Mouse (Mus musculus) urinary bladder, postnatal 36 days (tissue): Measurements from ENCODE around the gene Il17re.

Experiments
- DNase-seq, 2 experiments: peaks; one replicate each; pipeline ENCODE4 v3.0.0; 2022; ENCODE audit warnings: low spot score in 2 of 2, mixed read lengths in 1 of 2

Gene Il17re

DNA sequence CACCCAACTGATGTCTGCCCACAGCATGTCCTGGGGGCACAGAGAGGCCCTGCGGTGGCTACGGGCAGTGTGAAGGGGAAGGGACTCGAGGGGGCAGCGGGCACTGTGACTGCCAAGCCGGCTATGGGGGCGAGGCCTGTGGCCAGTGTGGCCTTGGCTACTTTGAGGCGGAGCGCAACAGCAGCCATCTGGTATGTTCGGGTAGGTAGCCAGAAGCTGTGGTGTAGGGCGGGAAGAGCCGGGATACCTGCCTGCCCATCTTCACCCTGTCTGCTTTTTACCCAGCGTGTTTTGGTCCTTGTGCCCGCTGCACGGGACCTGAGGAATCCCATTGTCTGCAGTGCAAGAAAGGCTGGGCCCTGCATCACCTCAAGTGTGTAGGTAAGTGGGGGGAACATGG lies 31.1 kb downstream of the Il17re start:
- no peak for DNase-seq

DNA sequence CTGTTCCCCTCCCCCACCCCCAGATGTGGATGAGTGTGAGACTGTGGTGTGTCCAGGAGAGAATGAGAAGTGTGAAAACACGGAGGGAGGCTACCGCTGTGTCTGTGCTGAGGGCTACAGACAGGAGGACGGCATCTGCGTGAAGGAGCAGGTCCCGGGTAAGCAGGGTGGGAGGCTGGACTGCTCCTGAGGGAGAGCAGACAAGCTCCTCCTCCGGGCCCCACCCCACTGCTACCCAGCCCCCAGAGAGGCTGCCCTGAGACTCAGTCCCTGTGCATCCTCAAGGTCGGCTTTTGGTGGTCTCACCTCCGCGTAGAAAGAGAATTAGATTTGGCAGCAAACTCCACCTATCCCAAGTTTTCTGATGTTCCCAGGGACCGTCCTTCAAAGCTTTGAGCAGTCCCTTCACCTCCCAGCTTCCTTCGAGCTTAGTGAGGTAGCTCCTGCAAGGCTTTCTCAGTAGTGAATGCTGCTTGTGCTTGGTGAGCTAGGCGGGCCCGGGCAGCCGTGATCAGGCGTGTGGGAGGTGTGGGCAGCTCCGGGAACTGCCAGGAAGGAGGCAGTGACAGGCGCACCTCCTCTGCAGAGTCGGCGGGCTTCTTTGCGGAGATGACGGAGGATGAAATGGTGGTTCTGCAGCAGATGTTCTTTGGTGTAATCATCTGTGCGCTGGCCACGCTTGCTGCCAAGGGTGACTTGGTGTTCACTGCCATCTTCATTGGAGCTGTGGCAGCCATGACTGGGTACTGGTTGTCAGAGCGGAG lies 34.0 kb downstream of the Il17re start:
- no peak for DNase-seq

DNA sequence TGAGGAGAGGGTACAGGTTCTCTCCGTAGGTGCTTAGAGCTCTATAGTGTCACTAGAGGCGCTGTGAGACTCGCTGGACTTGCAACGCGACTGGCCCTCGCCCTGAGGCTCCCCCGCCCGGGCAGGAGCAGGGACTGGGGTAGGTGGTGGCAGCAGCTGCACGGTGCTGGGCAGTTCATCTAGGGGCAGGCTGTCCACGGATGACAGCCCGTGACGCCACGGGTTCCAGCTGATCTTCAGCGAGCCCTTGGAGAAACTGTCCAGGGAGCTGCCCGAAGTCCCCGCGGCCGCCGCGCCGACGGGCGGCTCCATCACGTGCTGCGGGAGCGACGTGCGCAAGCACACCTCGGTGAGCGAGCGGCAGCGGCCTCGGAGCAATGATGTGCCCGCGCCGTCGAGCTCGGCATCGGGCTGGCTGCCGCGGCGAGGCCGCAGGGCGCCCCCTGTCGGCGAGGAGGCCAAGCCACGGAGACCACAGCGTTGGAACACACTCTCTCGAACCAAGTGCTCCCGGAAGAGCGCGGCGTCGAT lies 36.0 kb downstream of the Il17re start:
- peak; percentile 82 to 84 for DNase-seq

DNA sequence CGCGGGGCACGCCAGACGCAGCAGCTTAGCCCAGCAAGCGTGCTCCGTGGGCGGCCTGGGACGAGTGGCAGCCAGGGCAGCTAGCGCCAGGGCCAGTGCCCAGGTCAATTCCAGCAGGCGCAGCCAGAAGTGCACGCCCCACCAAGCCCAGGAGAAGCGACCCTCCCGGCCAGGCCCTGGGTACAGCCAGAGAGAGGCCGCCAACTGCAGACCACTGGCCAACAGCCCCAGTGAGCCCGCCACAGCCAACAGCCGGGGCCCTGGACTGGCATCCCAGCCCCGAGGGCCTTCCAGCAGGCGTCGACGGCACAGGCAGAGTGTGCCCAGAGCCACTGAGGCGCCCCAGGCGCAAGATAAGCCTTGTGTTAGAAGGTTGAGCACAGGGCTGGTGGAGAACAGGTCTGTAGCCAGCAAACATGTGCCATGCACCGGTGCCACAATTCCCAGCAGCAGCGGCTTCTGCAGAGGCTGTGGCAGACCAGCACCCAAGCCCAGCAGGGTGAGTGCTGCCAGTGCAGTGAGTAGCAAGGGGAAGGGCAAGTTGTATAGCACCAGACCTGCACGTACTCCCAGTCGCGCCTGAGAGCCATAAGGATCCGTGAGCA lies 36.9 kb downstream of the Il17re start:
- DNase-seq: no peak

DNA sequence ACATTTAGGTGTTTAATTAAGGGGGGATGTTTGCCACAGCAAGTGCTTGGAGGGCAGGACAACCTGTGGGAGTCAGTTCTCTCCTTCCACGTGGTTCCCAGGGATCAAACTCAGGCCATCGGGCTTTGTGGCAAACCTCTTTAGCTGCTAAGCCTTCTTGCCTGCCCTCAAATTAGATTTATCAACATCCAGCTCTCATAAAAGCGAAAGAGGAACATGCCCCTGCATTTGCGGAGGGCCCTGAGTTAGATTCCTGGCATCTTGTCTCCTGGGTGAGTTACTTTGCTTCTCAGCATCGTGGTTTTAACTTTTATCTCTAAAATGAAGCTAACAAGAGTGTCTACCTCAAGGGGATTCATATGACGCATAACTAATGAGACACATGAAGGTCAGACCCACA lies 41.1 kb downstream of the Il17re start:
- DNase-seq: no peak

DNA sequence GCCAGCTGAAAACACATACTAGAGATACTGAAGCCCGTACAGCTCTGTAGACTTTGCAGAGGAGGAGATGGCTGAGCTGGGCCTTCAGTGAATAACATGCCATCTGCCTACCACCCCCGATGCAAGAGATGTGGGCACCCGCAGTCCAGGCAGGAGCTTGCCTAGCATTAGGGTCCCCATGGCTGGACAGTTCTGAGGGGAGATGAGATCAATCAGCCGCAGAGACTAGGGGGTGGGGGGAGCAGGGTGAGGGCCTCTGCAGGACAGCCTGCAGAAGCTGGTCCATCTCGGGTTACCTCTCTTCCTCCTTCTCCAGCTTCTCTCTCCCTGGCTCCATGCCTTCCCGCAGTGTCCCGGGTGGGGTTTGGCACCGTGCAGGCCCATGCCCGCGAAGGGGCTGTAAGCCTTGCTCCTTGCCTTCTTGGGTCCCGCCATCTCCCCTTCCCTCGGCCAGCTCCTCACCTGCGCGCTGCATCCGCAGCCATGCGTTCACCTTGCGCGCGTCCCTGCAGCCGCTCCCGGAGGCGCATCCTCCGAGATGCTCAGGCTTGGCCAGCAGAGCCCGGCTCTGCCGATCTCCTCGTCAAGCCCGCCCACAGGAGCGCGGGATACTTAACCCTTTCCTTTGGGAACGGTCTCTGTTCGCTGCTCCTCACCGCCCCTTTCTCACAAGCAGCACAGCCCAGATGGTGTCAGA lies 43.3 kb downstream of the Il17re start, which contains the start of gene Prrt3:
TSS of gene Prrt3 (minus strand) at position 544 of the 697 bp plus-strand sequence.
- DNase-seq: no peak

DNA sequence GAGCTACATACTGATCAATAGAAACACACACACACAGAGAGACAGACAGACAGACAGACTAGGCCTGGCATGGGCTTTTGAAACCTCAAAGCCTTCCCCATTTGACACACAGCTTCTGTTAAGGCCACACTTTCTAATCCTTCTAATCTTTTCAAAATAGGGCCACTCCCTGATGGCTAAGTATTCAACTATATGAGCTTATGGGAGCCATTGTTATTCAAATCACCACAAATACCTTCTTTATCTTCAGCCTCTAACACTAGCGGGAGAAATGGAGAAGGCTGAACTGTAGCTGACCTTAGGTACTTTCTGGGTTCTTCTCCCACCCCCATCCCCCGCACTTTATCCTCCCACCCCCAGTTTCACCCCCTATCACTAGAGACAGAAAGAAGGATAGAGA lies 44.5 kb downstream of the Il17re start:
- DNase-seq: no peak

DNA sequence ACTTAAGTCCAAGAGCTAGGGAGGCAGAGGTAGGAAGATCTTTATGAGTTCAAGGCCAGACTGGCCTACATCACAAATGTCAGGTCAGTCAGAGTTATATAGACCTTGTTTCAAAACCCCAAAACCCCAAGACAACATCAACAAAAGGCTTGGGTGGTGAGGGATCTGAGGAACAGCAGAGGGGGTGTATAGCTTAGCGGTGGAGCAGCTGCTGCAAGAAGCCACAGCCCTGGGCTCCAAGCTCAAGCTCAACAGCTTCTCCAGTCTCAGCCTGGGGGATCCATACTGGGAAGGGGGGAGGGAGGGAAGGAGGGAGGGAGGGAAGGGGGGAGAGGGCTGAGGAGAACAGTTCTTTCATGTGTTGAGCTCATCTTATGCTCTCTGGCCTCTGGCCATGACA lies 47.4 kb downstream of the Il17re start:
- no peak for DNase-seq

DNA sequence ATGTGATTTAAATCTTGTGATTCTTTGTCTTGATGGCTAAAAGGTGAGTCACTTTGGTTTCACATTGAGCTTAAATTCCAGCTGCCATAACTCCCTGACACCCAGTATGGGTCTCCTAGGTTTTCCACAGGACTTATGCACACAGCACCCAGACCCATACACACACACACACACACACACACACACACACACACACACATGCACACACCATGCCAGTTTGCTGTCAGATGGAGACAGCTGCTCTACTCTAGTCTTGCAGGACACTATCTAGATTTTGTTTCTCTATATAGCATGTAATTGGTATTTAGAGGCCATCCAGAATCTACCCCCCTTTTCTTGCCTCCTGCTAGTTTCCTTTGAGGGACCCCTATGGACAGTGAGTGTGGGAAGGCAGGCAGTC lies 48.8 kb downstream of the Il17re start:
- DNase-seq: no peak

DNA sequence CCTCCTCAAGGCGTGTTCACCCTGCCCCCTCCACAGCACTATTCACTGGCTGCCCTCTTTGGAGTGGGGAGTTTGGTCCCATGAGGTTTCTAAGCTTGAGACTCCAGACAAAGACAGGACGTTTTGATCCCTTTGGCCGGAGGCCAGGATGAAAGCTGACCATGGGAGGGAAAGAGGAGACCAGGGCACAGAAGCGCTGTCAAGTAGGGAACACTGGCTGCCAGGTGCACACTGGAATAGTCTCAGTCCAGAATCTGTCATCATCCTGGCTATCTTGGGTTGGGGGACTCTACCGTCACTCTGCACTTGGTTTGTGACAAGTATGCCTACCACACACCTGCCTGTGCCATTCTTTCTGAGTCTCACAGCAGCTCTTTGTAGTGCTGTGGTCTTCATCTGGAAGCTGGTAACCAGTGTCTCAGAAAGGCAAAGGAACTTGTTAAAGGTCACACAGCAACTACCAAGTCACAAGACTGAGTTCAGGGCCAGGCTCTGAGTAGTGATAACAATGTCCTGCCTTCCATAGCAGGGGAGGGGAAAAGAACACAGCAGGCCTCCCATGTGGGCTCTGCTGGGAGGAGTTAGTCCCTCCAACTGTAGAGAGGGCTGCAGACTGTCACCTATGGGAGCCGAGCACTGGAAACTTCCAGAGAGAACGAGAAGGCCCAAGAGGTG lies 50.1 kb downstream of the Il17re start:
- DNase-seq: peak in 1 of 2 experiments; percentile 23

DNA sequence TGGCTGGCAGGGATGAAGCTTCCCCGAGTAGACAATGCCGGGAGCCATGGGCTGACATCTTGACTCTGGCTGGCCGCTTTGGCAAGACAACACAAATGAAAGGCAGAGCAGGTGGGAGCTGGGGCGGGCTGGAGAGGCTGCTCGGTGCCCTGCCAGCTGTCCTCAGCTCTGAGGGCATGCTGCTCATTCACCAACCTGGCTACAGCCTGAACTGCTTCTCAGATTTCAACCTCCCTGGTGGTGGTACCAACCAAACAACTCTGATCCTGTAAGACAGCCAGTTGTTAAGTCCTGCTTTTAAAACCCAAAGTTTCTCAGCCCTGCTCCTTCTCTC lies 50.6 kb downstream of the Il17re start:
- DNase-seq: no peak

DNA sequence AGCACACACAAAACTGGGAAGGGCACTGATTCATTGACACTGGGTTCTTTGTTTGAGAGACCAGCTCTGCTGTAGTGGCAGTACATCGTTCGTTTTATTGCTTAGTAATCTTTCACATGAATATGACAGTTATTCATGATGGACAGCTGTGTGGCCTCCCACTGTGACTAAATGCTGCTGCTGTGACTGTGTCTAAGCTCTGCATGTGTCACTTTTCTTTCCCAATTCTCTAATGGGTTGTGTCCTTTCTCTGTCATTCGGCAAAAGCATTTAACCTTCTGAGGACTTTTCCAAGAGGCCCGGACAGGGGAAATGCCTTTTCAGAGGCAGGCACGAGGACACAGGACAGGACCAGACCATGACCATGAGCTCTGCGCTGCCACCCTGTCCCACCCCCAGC lies 55.7 kb downstream of the Il17re start:
- no peak for DNase-seq

DNA sequence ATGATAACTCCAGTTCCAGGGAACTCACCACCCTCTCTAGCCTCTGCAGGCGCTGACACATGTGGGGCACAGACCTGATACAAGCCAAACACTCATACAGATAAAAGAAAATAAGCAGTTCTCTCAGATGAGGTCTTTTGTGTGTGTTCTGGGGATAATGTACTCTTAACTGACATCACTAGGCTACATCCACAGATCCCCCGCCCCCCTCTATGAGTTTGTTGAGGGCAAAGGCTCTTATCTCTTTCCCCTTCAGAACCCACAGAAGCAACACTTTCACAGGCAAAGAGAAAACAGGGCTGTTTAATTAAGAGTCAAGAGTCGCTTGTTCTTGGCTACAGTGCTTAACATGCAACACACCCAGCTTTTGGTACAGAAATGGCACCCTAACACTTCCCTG lies 56.3 kb downstream of the Il17re start:
- no peak for DNase-seq

DNA sequence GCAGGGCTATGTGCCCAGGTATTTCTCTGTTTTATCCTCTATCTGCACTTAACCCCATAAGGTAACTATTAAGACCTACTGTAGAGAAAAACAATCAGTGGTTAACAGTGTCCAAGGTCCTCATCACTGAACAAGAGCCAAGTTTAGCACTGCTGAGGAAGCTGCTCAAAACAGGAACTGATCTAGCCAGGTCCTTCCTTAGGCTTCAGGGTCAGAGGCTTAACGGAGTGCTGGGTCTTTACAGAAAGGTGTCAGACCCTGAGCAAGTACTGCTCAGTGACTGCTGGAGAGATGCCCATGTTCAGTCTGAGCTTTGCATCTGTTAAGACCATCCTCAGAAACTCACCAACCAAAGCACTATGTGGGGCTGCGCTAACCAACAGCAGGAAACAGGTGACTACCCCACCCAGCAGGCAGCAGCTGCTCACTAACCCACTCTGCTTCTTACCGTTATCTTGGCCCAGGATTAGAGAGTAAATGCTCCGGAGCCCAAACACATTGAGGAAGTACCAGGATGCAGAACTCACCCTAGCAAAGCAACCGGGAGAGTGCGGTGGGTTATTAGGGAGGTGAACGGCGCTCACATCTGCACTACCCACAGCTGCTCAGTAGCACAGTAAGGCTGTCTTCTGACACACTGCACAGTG lies 59.3 kb downstream of the Il17re start:
- DNase-seq: no peak
